Mouse (Mus musculus) bone marrow macrophage, adult 2 months (primary cell): Measurements from ENCODE around the gene Mrps18b.

Experiments
- CTCF ChIP-seq: IDR thresholded peaks from 2 replicates; pipeline ENCODE4 v1.5.1; 2012; ENCODE audit warnings: low read depth, mild to moderate bottlenecking, low read length, moderate library complexity
- POLR2A ChIP-seq: IDR thresholded peaks from 2 replicates; pipeline ENCODE4 v1.6.1; 2012; ENCODE audit warnings: mild to moderate bottlenecking, low read depth, low read length, borderline replicate concordance

GRCm38 (mm10) chr17:35896781-35897643 lies 19.2 kb downstream of the Mrps18b start, which contains the start of gene 2310061I04Rik:
- no peak for TF ChIP-seq POLR2A
- no peak for TF ChIP-seq CTCF
